Mouse (Mus musculus) urinary bladder, postnatal 4 days (tissue): ENCODE results near the gene Olfr178.

Source experiments
- DNase-seq, 2 experiments: peaks; one replicate each; pipeline ENCODE4 v3.0.0; 2021 to 2022; ENCODE audit warnings: low spot score in 2 of 2

The Olfr178 gene

DNA sequence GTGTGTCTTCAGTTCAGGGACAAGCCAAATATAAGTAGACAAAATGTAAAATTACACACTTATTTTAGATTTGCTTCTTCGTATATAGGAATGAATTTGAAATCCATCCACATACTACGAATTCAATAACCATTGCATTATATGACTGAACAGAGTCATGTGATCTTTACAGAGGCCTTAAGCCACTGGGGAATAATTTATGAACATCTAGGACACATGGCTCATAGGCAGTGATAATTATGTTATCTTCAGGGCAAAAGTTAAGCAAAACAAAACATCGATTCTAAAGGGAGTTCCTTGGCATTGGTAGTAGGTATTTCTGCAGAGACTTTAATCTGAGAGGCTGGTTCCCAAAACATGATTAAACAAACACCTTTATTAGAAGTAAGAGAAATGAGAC lies at the start of gene Olfr178:
Olfr178 (minus strand) TSS at position 101 of the 400 bp plus-strand sequence.
- no peak for DNase-seq

DNA sequence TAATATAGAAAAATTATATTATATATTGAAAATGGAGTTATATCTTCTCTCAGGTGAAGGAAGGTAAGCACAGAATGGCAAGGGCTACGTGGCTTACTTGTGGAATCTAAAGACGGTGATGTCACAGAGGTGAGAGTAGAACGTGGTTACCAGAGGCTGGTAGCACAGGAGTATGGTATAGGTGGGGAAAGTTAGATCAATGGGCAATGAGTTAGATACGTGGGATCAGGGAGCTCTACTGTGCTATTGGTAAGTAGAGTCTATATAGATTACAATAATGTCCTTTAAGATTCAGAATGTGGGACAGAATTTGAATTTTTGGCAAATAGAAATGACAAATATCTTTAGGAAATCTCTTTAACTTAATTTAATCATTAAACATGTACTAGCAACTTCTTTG lies 37.4 kb upstream of the Olfr178 start, which contains the start of gene Olfr180:
Olfr180 (minus strand) TSS at position 101 of the 400 bp plus-strand sequence.
- DNase-seq: no peak

DNA sequence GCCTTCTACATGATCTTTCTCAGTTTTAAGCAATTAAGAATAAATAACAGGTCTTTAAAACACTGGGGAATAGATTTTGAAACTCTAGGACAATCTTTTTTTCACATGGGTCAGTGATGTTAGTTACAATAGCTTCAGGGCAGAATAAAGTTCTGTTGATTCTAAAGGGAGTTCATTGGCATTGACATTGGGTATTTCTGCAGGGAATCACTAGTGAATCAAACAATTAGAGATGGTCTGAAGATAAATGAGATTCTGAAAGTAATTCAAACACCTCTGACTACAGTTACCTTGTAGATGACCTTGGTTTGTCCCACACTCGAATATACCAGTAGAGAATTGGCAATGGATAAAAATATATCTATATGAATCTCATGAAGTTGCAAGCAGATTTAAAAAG lies 36.8 kb upstream of the Olfr178 start, which contains the start of gene Olfr181:
Olfr181 (minus strand) TSS at position 101 of the 400 bp plus-strand sequence.
- no peak for DNase-seq

DNA sequence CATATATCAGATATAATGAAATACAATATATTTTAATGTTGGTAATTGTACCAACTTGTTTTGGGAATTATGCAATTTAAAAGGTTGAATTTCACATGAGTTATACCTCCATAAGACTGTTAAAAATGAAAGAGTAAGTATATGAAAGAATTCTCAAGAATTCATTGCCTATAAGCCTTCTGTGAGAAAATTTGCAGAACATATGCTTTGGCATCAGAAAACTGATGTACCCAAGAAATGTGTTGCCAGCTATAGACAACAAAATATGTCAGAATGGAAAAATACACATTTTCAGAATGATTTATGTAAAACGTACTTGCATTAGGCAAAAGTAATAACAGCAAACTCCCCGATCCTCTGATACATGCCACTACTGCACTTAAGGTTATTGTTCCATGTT lies 7.4 kb downstream of the Olfr178 start:
- DNase-seq: no peak

DNA sequence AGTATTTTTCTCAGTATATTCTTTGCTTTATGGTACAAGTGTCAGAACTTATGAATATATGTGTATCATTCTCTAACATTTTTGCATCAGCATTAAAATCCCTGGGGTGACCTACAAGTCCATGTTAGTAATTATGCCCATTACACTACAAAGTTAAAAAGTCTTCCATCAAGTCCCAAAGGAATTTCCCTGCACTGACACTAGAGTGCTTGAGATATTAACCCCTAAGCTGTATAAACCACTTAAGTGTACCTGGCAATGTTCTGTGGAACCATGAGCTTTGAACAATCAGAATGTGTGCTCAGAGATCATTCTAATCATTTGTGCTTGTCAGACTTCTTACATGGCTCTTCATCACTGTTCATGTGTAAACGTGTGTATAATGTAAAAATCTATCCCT lies 17.2 kb downstream of the Olfr178 start, which contains the start of gene Olfr177:
Olfr177 (minus strand) TSS at position 101 of the 400 bp plus-strand sequence.
- no peak for DNase-seq

DNA sequence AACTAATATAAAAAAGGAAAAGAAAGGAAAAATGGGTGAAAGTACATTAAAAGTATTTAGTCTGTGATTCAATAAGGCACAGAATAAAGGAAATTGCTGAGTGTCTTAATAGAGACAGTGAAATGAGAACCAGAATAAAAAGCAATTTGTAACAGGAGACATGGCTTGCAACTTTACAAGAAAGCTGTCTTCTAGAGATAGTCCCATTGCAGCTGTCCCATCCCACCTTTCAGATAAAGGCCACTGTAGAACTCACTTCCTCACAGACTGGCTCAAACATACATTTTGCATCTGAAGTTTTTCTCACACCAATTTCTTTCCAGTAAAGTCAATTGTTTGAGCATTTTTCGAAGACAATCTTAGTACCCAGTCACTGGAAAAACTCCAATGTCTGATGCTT lies 30.4 kb downstream of the Olfr178 start:
- no peak for DNase-seq

DNA sequence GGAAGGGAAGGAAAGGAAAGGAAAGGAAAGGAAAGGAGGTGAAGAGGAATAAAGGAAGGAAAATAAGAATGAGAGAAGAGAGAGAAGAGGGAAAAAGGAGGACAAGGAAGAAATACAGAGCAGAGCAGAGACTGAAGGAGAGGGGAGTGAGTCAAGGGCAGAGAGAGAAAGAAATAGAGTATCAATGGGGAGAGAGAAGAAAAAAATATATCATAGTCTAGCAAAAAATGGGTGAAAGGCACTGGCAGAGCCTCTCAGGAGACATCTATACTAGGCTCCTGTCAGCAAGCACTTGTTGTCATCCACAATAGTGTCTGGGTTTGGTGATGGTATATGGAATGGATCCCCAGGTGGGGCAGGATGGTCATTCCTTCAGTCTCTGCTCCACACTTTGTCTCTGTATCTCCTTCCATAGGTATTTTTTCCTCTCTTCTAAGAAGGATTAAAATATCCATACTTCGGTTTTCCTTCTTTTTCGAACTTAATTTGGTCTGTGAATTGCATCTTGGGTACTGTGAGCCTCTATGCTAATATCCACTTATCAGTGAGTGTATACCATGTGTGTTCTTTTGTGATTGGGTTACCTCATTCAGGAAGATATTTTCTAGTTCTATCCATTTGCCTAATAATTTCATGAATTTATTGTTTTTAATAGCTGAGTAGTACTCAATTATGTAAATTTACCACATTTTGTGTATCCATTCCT lies 31.7 kb downstream of the Olfr178 start:
- no peak for DNase-seq
